Mouse (Mus musculus): ENCODE data around the gene Rbm20.

DNA sequence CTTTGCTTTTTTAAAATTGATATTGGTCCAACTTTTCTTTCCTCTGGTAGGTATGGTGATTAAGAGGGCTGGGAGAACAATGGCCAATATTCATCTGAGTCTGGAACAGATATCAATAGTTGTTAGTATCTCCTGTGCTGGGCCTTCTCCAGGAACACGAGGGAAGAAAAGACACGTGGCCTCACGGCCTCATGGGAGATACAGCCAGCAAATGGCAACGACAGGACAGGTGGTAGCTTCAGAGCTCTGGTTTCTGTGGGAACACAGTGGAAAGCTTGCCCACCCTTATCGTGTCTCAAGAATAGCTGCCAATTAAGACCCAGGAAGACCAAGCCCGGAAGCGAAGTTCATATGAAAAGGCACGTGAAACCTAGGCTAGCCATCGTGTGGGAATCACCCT lies 12.3 kb upstream of the Rbm20 start:
- TF ChIP-seq CTCF (IDR thresholded peaks at IDR 0.05; ENCODE audit: borderline replicate concordance, insufficient read depth, low read depth, low read length) (no peak), POLR2A (IDR thresholded peaks at IDR 0.05; ENCODE audit: borderline replicate concordance, insufficient read depth, low read length) (no peak)
